Mouse (Mus musculus): ENCODE measurements around the gene Gpi1. TPM values are rescaled to one million over a fixed set of nuclear protein-coding genes. Genes with fewer than 3 reads are reported as not detected.

The Gpi1 gene
- polyA plus RNA-seq, 1 experiment from 2014 or later: 845 TPM

- no peaks in the 10 kb centered on the region for H3K4me1 ChIP-seq (ENCODE audit: control insufficient read depth in 2 of 2, insufficient read depth in 2 of 2, low read length in 2 of 2)
- 74% methylated on average over 1 of the region's 1 CpGs for WGBS
- H3K4me3 ChIP-seq (ENCODE audit: control insufficient read depth in 1 of 2, insufficient read depth in 1 of 2, low read depth in 1 of 2, low read length in 2 of 2): no peak overlapping the region
- H3K9me3 ChIP-seq (ENCODE audit: control insufficient read depth, low read length): no peaks in the 10 kb centered on the region
- H3K27ac ChIP-seq (replicated peaks in 1 of 2; ENCODE audit: control insufficient read depth in 1 of 2, insufficient read depth in 1 of 2, low read depth in 2 of 2, low read length in 2 of 2): no peak overlapping the region
- no peak overlapping the region for H3K4me2 ChIP-seq (ENCODE audit: low read length)
- H3K36me3 ChIP-seq (ENCODE audit: control insufficient read depth, insufficient read depth, low read length): peaks cover 89% of the 10 kb centered on the region
- ATAC-seq (ENCODE audit: insufficient number of reproducible peaks, insufficient read depth, low FRiP score, low read depth): no peak
- H3K9ac ChIP-seq (ENCODE audit: low read length): no peak overlapping the region
- H3K27me3 ChIP-seq (ENCODE audit: control insufficient read depth, insufficient read depth, low read length): no peaks in the 10 kb centered on the region
Observed at GRCm38 (mm10) chr7:34258407-34258806, 28.3 kb upstream of the Gpi1 start.

- Histone ChIP-seq H3K36me3 (ENCODE audit: control insufficient read depth, insufficient read depth, low read length) (peaks cover 90% of the 10 kb centered on the region), H3K27me3 (ENCODE audit: control insufficient read depth, insufficient read depth, low read length) (no peaks in the 10 kb centered on the region), H3K4me1 (ENCODE audit: control insufficient read depth in 2 of 2, insufficient read depth in 2 of 2, low read length in 2 of 2) (no peaks in the 10 kb centered on the region), H3K4me2 (ENCODE audit: low read length) (no peak overlapping the region), H3K27ac (replicated peaks in 1 of 2; ENCODE audit: control insufficient read depth in 1 of 2, insufficient read depth in 1 of 2, low read depth in 2 of 2, low read length in 2 of 2) (no peak overlapping the region), H3K9ac (ENCODE audit: low read length) (no peak overlapping the region), H3K4me3 (ENCODE audit: control insufficient read depth in 1 of 2, insufficient read depth in 1 of 2, low read depth in 1 of 2, low read length in 2 of 2) (no peak overlapping the region), H3K9me3 (ENCODE audit: control insufficient read depth, low read length) (no peaks in the 10 kb centered on the region)
- ATAC-seq (ENCODE audit: insufficient number of reproducible peaks, insufficient read depth, low FRiP score, low read depth): no peak
- 66% methylated on average over 9 of the region's 9 CpGs for WGBS
Observed at GRCm38 (mm10) chr7:34257279-34257678, 27.1 kb upstream of the Gpi1 start.

GRCm38 (mm10) chr7:34255916-34256315 lies 25.8 kb upstream of the Gpi1 start:
- H3K9ac ChIP-seq (ENCODE audit: low read length): no peak overlapping the region
- no peak for ATAC-seq (ENCODE audit: insufficient number of reproducible peaks, insufficient read depth, low FRiP score, low read depth)
- no peak overlapping the region for H3K4me2 ChIP-seq (ENCODE audit: low read length)
- no peaks in the 10 kb centered on the region for H3K27me3 ChIP-seq (ENCODE audit: control insufficient read depth, insufficient read depth, low read length)
- H3K4me3 ChIP-seq (ENCODE audit: control insufficient read depth in 1 of 2, insufficient read depth in 1 of 2, low read depth in 1 of 2, low read length in 2 of 2): no peak overlapping the region
- no peaks in the 10 kb centered on the region for H3K4me1 ChIP-seq (ENCODE audit: control insufficient read depth in 2 of 2, insufficient read depth in 2 of 2, low read length in 2 of 2)
- H3K36me3 ChIP-seq (ENCODE audit: control insufficient read depth, insufficient read depth, low read length): peaks cover 85% of the 10 kb centered on the region
- peak overlapping the region; percentile 50 to 52; a peak in 3 of 4 replicates for H3K27ac ChIP-seq (replicated peaks in 1 of 2; ENCODE audit: control insufficient read depth in 1 of 2, insufficient read depth in 1 of 2, low read depth in 2 of 2, low read length in 2 of 2)
- 93% methylated on average over 1 of the region's 1 CpGs for WGBS
- no peaks in the 10 kb centered on the region for H3K9me3 ChIP-seq (ENCODE audit: control insufficient read depth, low read length)

- Histone ChIP-seq H3K36me3 (ENCODE audit: control insufficient read depth, insufficient read depth, low read length) (peaks cover 89% of the 10 kb centered on the region), H3K27ac (replicated peaks in 1 of 2; ENCODE audit: control insufficient read depth in 1 of 2, insufficient read depth in 1 of 2, low read depth in 2 of 2, low read length in 2 of 2) (peak overlapping the region in 1 of 2 experiments; percentile 51; a peak in 1 of 4 replicates)
Observed at GRCm38 (mm10) chr7:34255137-34255536, 25.0 kb upstream of the Gpi1 start.

GRCm38 (mm10) chr7:34252030-34252429 lies 21.9 kb upstream of the Gpi1 start:
- Histone ChIP-seq H3K4me3 (ENCODE audit: control insufficient read depth in 1 of 2, insufficient read depth in 1 of 2, low read depth in 1 of 2, low read length in 2 of 2) (no peak overlapping the region), H3K27me3 (ENCODE audit: control insufficient read depth, insufficient read depth, low read length) (no peaks in the 10 kb centered on the region), H3K27ac (replicated peaks in 1 of 2; ENCODE audit: control insufficient read depth in 1 of 2, insufficient read depth in 1 of 2, low read depth in 2 of 2, low read length in 2 of 2) (no peak overlapping the region), H3K4me2 (ENCODE audit: low read length) (no peak overlapping the region), H3K9me3 (ENCODE audit: control insufficient read depth, low read length) (no peaks in the 10 kb centered on the region), H3K4me1 (ENCODE audit: control insufficient read depth in 2 of 2, insufficient read depth in 2 of 2, low read length in 2 of 2) (no peaks in the 10 kb centered on the region), H3K36me3 (ENCODE audit: control insufficient read depth, insufficient read depth, low read length) (peaks cover 90% of the 10 kb centered on the region), H3K9ac (ENCODE audit: low read length) (no peak overlapping the region)
- ATAC-seq (ENCODE audit: insufficient number of reproducible peaks, insufficient read depth, low FRiP score, low read depth): no peak
- WGBS: 82% methylated on average over 2 of the region's 2 CpGs

More at GRCm38 (mm10) chr7:34255137-34255536, 25.0 kb upstream of the Gpi1 start:
- Histone ChIP-seq H3K4me1 (ENCODE audit: control insufficient read depth in 2 of 2, insufficient read depth in 2 of 2, low read length in 2 of 2) (no peaks in the 10 kb centered on the region), H3K9ac (ENCODE audit: low read length) (no peak overlapping the region), H3K9me3 (ENCODE audit: control insufficient read depth, low read length) (no peaks in the 10 kb centered on the region), H3K4me2 (ENCODE audit: low read length) (no peak overlapping the region), H3K4me3 (ENCODE audit: control insufficient read depth in 1 of 2, insufficient read depth in 1 of 2, low read depth in 1 of 2, low read length in 2 of 2) (no peak overlapping the region), H3K27me3 (ENCODE audit: control insufficient read depth, insufficient read depth, low read length) (no peaks in the 10 kb centered on the region)
- 68% methylated on average over 3 of the region's 3 CpGs for WGBS
- no peak for ATAC-seq (ENCODE audit: insufficient number of reproducible peaks, insufficient read depth, low FRiP score, low read depth)

- H3K4me3 ChIP-seq (ENCODE audit: control insufficient read depth in 1 of 2, insufficient read depth in 1 of 2, low read depth in 1 of 2, low read length in 2 of 2): no peak within 1 kb of the TSS
- no peak within 1 kb of the TSS for H3K9ac ChIP-seq (ENCODE audit: low read length)
- no peak within 1 kb of the TSS for H3K4me2 ChIP-seq (ENCODE audit: low read length)
- no peaks in the 10 kb centered on the region for H3K4me1 ChIP-seq (ENCODE audit: control insufficient read depth in 2 of 2, insufficient read depth in 2 of 2, low read length in 2 of 2)
- H3K36me3 ChIP-seq (ENCODE audit: control insufficient read depth, insufficient read depth, low read length): peaks cover 88% of the 10 kb centered on the region
- WGBS: 93% methylated on average over 7 of the region's 7 CpGs
- H3K27ac ChIP-seq (replicated peaks in 1 of 2; ENCODE audit: control insufficient read depth in 1 of 2, insufficient read depth in 1 of 2, low read depth in 2 of 2, low read length in 2 of 2): no peak within 1 kb of the TSS
- no peaks in the 10 kb centered on the region for H3K9me3 ChIP-seq (ENCODE audit: control insufficient read depth, low read length)
- no peak for ATAC-seq (ENCODE audit: insufficient number of reproducible peaks, insufficient read depth, low FRiP score, low read depth)
- no peaks in the 10 kb centered on the region for H3K27me3 ChIP-seq (ENCODE audit: control insufficient read depth, insufficient read depth, low read length)
Observed at GRCm38 (mm10) chr7:34250738-34251137, 20.6 kb upstream of the Gpi1 start, which contains the start of gene Gm6096. TSS of gene Gm6096 (plus strand) at chr7:34251038.

- H3K27ac ChIP-seq (replicated peaks in 1 of 2; ENCODE audit: control insufficient read depth in 1 of 2, insufficient read depth in 1 of 2, low read depth in 2 of 2, low read length in 2 of 2): no peak overlapping the region
- H3K36me3 ChIP-seq (ENCODE audit: control insufficient read depth, insufficient read depth, low read length): peaks cover 87% of the 10 kb centered on the region
- no peaks in the 10 kb centered on the region for H3K27me3 ChIP-seq (ENCODE audit: control insufficient read depth, insufficient read depth, low read length)
- H3K4me1 ChIP-seq (ENCODE audit: control insufficient read depth in 2 of 2, insufficient read depth in 2 of 2, low read length in 2 of 2): no peaks in the 10 kb centered on the region
- no peak overlapping the region for H3K4me2 ChIP-seq (ENCODE audit: low read length)
- ATAC-seq (ENCODE audit: insufficient number of reproducible peaks, insufficient read depth, low FRiP score, low read depth): no peak
- WGBS: 87% methylated on average over 3 of the region's 3 CpGs
- no peak overlapping the region for H3K9ac ChIP-seq (ENCODE audit: low read length)
- no peaks in the 10 kb centered on the region for H3K9me3 ChIP-seq (ENCODE audit: control insufficient read depth, low read length)
- no peak overlapping the region for H3K4me3 ChIP-seq (ENCODE audit: control insufficient read depth in 1 of 2, insufficient read depth in 1 of 2, low read depth in 1 of 2, low read length in 2 of 2)
Observed at GRCm38 (mm10) chr7:34246870-34247499, 16.8 kb upstream of the Gpi1 start.

GRCm38 (mm10) chr7:34242176-34242575 lies 12.0 kb upstream of the Gpi1 start:
- Histone ChIP-seq H3K4me2 (ENCODE audit: low read length) (no peak overlapping the region), H3K27me3 (ENCODE audit: control insufficient read depth, insufficient read depth, low read length) (no peaks in the 10 kb centered on the region), H3K4me3 (ENCODE audit: control insufficient read depth in 1 of 2, insufficient read depth in 1 of 2, low read depth in 1 of 2, low read length in 2 of 2) (no peak overlapping the region), H3K9ac (ENCODE audit: low read length) (no peak overlapping the region), H3K4me1 (ENCODE audit: control insufficient read depth in 2 of 2, insufficient read depth in 2 of 2, low read length in 2 of 2) (no peaks in the 10 kb centered on the region), H3K36me3 (ENCODE audit: control insufficient read depth, insufficient read depth, low read length) (peaks cover 87% of the 10 kb centered on the region), H3K9me3 (ENCODE audit: control insufficient read depth, low read length) (no peaks in the 10 kb centered on the region), H3K27ac (replicated peaks in 1 of 2; ENCODE audit: control insufficient read depth in 1 of 2, insufficient read depth in 1 of 2, low read depth in 2 of 2, low read length in 2 of 2) (no peak overlapping the region)
- 93% methylated on average over 11 of the region's 11 CpGs for WGBS
- no peak for ATAC-seq (ENCODE audit: insufficient number of reproducible peaks, insufficient read depth, low FRiP score, low read depth)

Data from heart, embryonic 14.5 days (tissue).